Mouse (Mus musculus) forelimb bud, embryonic 11.5 days (tissue): ENCODE results near the gene Abcg5.
A peak's percentile ranks its signal among the peaks of the same experiment; 100 is the strongest.

ENCODE experiments used
- DNase-seq: peaks from one replicate; pipeline ENCODE4 v3.0.0-alpha.2; 2012; ENCODE audit warnings: low read depth, low spot score

The Abcg5 gene

DNA sequence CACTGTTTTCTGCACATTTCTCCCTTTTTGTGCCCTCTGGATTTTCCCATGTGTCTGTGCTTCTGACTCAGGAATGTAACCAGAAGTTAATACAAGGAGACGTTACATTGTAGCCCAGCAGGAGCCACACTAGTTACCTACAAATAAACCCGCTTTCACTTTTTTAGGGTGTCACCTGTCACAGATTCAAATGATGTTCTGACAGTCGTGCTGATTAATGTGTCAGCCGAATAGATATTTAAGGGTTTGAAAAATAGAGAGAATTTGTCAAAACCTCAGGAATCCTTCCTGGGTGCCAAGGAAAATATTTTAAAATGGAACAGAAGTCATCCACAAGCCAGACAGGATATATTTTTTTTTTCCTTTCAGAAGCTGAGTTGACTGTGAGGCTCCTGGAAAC, 2.5 kb upstream of the Abcg5 start:
- no peak for DNase-seq

DNA sequence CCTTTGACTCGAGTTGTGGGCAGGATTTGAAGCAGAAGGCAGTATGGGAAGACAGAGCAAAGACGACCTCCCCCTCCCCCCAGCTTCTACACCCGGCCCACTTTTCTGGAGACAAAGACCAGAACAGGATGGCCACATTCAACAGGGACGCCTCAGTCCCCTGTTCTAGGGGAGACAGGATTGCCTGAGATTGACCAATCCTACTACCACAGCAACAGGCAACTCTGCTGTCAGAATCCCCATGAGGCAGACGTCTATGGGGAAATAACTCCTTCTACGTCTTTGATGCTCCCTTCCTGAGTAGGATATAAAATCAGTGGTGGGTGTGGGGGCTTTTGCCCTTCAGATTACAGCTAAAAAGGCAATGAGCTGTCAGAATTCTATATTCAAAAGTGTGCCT, 1.5 kb upstream of the Abcg5 start:
- DNase-seq: no peak

DNA sequence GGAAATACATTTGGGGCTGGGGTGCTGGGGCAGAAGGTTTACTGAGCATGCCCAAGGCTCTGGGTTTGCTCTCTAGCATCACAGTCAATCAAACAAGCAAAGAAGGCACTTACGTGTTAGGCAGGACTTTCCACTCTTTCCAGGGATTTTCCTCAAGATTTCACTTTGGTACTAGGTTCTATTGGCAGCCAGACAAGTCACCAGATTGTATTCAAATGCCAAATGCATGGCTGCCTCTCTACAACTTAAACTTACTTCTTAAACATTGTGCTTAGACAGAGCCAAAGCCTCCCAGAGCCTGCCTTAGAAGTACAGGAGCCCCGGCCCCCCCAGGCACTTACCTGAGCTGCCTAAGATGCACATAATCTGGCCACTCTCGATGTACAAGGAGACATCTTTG, 1.1 kb downstream of the Abcg5 start:
- no peak for DNase-seq

DNA sequence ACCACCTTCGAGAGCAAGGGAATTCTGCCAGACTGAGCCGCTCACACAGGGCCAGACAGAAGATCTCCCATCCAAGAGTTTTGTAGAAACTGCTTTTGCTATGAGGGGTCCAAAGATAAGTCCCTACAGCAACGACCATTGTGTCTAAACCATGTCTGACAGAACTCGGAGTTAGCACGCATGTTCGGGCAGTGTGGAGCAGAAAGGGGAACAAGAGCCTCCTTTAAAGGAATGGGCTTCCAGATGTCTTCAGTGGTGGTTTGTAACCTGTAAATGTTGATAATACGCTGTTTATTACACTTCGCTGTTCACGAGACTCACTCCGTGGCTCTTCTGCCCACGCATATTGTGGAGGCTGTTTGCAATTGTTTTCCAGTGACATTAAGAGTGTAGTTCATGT, 5.2 kb downstream of the Abcg5 start:
- no peak for DNase-seq

DNA sequence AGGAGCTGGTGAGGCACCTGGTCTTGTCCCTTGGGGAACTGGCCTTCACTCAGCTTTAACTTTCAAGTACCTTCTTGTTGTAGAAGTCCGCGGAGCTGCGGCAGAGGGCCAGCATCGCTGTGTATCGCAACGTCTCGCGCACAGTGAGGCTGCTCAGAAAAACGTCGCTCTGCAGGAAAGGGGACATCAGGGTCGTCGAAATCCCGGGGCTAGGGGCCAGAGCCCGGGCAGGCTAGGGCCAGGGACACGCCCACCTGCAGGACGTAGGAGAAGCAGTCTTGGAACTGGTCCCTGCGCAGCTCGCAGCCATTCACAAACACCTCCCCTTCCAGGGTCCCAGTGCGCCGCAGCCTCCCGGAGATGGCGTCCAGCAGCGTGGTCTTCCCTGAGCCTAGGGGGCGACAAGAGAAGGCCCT, 6.9 kb downstream of the Abcg5 start, which contains the start of gene Abcg8:
TSS of gene Abcg8 (plus strand) at position 352 of the 416 bp plus-strand sequence.
- peak; percentile 18 for DNase-seq

DNA sequence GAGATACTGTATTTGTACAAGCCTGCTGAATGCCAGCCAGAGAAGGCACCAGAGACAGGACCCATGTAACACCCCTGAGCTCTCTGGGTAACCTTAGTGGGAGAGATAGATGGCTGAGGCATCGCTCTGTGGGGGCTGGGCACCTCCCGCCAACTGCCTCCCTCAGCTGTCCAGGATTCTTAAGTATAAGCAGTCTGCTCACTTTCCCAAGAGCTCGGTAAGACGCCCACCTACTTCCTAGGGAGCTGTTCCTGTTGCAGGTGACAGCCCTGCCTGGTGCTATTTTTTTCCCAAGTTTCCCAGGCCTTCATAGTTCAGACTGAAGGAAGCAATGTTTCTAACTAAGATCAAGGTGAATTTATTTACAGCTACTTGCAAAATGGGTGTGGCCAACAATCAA, 7.6 kb downstream of the Abcg5 start:
- DNase-seq: no peak

DNA sequence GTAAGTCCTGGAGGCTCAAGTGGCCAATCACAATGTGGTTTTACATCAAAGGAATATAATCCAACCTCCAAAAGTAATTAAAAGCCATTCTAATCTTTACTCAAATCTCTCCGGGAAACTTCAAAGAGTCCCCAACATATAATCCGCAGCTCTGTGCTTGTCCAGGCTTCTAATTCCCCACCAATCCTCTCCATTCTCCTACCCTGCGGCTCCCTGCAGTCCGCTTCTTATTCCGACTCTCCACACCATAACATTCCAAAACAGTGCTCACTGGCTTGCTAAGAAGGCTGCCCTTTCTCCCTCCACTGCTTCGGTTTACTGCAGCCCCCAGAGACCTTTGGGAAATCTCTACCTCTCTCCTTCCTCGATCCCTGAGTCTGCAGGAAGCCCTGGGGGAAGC, 8.8 kb downstream of the Abcg5 start:
- DNase-seq: no peak

DNA sequence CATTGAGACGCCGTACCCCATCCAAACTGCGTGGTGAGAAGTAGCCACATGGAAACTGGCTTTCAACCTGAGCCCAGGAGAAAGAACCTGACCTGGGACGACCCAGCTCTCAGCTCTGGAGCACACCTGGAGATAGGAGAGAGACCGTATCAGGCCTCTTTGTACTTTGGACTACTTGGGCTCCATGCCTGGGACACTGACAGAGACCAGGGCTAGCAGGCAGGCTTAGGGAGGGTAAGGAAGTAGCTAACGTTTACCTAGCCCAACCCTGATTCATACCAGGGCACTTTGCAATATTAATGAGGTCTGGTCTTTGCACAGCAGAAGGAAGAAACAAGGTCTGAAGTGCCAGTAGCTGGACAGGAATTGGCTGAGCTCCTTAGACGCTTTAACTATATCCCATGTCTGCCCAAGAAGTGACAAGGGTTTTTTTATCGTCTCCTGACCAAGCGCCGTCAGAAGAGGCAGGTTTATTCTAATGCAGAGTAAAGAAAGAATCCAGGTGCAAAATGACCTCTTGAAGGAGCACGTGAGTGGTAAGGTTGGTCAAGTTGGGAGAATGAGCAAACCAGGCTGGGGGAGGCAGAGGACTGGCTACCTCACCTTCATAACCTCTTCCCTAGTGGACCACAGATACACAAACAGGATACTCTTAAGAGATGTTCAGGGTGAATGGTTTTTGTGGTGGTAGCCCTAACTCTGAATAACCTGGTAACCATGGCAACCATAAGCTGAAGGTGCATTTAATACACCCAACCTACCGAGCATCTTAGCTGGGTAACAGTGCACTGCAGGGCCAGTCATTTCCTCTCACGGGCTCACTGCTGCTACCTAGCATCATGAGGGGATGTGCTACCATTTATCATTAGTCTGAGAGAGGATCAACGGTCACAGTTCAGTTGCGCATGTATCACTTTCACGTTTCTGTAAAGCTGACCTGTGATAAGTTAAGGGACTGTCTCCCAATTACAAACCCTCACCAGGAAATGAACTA, 10.1 kb downstream of the Abcg5 start:
- no peak for DNase-seq

DNA sequence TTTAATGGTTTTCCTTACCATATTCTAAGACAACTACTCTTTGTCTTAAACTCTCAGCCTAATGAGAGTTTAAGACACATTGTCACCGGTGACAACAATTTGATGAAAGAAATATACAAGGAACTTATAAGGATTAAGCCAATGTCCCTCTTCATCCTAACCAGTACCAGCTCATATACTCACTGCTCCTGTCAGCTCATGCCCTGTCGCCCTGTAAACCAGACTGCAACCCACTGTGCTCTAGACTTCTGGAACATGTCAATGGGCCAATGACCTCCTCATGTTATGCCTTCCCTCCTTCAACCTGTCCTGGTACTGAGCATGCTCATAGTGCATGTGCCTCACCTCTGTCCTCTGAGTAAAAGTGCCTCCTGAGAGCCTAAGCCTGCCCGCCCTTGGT, 15.0 kb downstream of the Abcg5 start:
- DNase-seq: no peak

DNA sequence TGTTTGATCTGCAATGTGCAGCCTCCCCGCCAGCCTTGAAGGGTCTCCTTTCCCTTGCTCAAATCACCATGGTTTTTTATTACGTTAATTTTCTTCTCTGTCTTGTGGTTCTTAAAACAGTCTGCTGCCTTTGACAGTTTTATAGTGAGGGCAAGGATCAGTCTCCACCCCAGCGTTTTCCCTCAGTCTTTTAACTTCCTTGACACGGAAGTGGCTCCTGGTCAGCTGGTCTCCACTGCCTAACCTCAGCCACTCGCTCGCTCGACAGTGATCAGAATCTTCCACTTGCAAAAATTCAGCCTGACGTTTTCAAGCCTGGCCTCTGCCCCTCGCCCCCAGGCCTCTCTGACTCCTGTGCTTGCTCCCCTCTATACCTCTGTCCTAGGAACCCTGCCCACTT, 17.1 kb downstream of the Abcg5 start:
- DNase-seq: no peak

DNA sequence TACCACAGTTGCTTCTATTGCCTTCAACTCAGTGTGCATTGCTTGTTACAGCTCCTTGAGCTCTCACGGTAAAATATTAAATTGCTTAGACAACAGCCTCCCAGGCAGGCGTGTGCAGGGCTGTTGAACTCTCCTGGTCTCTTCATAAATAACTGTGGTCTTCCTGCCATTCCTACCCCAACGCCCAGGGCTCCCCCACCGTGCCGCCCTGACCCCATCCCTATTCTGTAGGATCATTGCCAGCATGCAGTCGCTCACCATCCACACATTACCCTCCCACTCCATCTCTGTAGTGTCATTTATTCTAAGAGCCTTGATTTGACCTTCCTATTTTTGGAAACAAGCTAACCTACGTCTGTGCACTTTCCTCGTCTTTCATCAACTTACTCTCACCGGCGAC, 17.8 kb downstream of the Abcg5 start:
- DNase-seq: no peak

DNA sequence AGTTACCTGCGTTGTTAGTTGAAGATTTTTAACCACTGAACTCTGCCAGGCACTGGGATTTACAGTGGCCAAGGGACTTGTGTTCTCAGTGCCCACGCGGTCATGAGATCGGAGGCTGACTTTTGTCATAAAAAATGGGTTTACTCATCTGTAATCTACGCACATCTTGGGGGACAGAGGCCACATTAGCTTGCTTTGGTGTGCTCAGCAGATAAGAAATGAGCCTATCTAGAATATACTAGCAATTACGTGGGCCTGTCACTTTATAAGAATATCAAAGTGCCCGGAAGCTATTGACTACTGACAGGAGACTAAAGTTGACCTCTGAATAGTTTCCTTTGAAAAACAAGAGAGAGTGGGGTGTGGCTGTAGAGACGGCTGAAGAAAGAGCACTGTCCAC, 23.9 kb downstream of the Abcg5 start:
- DNase-seq: no peak

DNA sequence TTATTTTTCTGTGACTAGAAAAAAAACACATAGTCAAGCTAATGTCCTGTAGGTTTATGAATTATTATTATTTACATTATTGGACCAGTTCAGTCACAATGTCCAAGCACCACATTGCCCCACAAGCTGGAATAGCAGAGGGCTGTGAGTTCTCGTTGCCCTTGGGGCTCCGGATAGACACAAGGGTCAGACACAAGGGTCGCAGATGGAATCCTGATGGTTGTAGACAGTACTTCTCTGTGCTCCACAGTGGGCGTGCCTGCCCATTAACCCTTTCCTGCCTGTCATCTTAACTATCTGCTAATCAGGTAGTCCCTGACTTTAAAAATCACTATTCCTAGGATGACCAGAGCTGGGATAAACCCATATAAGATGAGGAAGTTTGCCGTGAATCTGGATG, 24.6 kb downstream of the Abcg5 start:
- DNase-seq: no peak

DNA sequence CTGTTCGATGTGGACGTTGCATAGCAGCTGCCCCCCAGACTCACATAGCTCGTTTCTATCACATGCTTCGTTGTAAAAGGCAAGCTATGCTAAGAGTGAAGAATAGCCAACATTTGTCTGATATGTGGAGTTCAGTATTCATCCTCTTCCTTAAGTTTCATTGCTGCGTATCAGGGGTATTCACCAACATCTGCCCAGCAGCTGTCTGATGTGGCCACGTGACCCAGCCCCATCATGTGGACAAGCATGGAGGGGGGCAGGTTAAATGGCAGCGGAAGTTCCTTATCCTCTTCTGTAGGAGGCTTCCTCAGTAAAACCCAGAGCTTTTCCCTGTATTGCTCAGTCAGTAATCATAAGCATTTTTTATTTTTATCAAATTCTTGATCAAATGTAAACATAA, 25.0 kb downstream of the Abcg5 start:
- no peak for DNase-seq

DNA sequence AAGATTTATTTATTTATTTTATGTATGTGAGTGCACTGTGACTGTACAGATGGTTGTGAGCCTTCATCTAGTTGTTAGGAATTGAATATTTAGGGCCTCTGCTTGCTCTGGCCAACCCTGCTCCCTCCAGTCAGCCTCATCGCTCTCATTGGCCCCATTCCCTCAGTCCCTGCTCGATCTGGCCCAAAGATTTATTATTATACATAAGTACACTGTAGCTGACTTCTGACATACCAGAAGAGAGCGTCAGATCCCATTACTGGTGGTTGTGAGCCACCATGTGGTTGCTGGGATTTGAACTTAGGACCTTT, 25.4 kb downstream of the Abcg5 start:
- no peak for DNase-seq

DNA sequence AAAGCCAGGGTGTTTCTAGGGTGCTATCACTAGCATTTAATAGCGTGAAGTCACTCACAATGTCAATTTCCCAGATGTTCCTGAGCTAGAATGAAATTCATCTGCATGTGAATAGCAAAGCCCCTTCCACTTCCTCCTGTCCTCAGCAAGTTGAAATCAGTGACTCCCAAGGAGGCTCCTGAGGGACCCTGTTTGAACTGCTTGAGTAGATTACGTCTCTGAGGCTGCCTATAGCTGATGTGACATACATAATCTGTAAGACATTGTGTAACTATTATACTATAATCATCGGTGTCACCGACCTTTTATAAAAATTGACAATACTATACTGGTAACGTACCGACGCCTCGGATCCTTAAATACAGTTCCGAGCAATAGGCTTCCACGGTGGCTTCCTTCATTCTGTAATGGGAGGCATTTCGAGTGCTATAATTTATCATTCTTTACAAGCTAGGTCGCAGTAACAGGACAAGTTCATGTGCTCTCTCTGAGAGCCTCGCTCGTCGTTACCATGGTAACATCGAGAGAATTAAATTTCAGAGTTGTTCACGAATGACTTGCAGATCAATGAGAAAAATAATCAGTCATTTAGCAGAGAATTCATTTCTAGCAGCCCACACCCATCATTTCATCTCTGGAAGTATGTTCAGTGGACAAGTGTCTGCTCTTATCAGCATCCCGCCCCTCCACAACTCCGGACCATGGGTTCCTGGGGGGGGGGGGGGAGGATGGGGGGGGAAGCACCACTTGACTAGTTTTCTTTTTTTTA, 26.0 kb downstream of the Abcg5 start:
- no peak for DNase-seq

DNA sequence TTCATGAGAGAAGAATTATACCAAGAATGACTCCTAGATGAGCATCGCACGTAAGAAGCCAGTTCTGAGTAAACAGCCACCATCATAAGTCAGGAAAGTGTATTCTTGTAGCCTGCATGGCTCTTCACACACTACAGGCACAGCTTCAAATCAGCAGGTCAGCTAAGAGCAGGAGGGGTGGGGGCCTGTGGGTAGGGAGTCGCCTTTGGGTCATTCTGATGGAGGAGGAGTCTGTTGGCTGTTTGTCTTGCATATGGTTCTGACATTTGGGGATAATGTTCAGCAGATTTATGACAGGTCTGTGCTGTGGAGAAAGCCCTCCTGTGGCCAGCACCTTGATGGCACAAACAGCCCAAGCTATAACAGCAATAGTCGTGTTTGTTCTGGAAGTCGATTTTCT, 26.6 kb downstream of the Abcg5 start:
- DNase-seq: no peak

DNA sequence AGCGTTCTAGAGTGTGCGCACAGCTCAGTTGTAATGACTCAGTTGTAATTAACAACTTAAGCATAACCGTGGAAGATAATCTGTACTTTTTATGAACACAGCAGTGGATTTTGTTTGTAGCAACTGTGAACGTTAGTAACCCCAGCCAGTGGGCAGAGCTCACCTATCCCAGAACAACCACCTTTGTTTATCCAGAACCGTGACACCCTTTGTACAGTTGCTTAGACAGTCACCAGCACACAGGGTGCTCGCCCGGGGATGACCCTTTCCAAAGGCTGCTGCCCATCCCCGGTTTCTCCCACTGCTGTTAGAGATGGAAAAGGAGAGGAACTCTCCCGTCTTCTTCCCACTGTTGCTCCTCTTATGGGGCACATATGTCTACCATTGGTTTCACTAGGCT, 29.3 kb downstream of the Abcg5 start:
- no peak for DNase-seq

DNA sequence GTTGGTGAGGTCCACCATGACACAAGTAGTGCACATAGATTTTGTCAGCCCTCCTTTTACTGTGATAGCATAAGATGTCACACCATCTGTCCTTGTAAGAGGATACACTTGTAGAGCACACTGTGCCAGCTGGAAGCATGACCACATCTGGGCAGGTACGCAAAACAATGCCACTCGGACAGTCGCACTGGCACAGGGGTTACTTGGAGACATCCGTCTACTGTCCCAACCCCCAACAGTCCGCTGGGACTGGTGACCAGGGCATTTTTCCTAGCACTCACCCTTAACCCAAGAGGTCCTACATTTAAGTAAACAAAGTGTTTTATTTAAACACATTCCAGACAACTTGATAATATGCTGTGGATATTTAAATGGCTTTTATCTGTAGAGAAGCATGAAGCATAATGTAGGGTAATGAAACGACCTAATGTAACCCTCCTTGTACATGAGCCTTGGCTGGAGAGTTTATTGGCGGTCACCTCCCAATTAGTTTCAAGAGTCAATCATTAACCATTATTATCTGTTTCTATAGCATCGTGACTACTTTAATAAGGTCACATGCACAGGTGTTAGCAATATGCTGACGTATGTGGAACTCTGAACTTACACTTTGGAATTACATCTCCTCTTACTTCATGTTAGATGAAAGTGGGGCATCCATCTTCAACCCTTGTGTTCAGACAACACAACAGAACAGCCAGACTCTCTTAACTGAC, 32.4 kb downstream of the Abcg5 start:
- no peak for DNase-seq

DNA sequence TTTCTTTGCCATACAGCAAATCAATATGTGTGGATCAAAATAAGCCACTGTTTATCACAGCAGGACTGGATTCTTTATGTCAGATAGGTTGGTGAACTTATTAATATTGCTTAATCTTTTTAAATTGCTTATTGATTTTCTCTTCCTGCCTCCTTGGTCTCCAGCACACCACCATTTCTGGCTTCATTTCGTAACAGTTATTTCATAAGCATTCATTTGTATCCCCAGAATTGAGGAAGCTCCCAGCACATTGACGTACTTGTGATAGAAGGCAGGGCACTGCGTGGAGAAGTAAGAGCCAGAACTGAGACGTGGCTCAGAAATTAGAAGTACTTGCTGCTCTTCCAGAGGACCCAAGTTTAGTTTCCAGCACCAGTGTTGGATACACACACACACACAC, 35.2 kb downstream of the Abcg5 start:
- DNase-seq: no peak

DNA sequence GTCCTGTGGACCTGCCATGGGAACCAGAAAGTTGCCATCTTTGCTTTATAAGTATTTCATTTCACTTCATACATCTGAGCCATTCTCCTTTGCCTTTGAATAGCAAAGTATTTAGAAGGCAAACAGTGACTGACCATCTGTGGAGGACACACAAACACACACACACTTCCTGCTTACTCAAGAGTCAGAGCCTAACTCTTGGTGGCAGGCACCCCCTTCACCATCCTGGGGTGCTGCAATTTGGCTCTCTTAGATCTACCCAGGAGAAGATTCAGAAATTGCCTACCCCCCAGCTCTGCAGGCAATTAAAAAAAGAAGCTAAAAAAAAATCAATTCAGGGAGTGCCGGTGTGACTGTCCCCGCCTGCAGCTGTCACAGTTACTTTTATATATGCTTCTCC, 36.3 kb downstream of the Abcg5 start:
- no peak for DNase-seq

DNA sequence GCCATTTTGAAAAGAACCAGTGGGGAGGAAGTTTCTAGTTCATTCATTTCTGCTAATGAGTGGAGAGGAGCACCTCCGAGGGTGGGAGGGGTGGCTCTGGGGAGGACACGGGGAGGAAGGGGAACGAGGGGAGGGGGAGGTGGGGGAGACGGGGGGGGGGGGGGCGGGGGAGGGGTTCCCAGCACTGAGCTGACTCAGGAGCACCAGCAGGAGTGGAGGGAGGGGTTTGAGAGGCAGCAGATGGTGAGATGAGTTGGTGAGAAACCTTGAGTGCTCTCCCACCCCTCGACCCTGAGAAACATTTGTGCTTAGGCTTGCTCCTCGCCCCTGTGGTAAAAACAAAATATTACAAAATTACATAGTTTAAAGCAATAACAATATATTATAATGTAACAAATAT, 36.9 kb downstream of the Abcg5 start:
- no peak for DNase-seq
